Mouse (Mus musculus): Measurements from ENCODE around the gene Rtn4. TPM values are rescaled to one million over a fixed set of nuclear protein-coding genes. Genes with fewer than 3 reads are reported as not detected.

The Rtn4 gene
- total RNA-seq, 2 experiments from 2014 or later = 62.0 to 68.1 TPM

Other genes with a start within 250 kb of the Rtn4 start
- 34.5 and 53.7 TPM in 2 replicates for gene Prorsd1, start 177.9 kb upstream of the Rtn4 start, total RNA-seq (2014; fragmentation: Nextera tagmentation)
- gene Prorsd1, start 177.9 kb upstream of the Rtn4 start, total RNA-seq (2017) = 21.1 and 46.2 TPM in 2 replicates
- 26.6 and 36.1 TPM in 2 replicates for gene Mtif2, start 166.5 kb upstream of the Rtn4 start, total RNA-seq (2014; fragmentation: Nextera tagmentation)
- gene Mtif2, start 166.5 kb upstream of the Rtn4 start, total RNA-seq (2017) = 59.9 and 69.5 TPM in 2 replicates
- 1.2 TPM in 1 of 2 replicates, not detected in the other for gene Clhc1, start 145.0 kb upstream of the Rtn4 start, total RNA-seq (2014; fragmentation: Nextera tagmentation)
- gene Clhc1, start 145.0 kb upstream of the Rtn4 start, total RNA-seq (2017) = 0.47 TPM in 1 of 2 replicates, not detected in the other
- 4,428 and 5,155 TPM in 2 replicates for gene Rps27a, start 144.8 kb upstream of the Rtn4 start, total RNA-seq (2014; fragmentation: Nextera tagmentation)
- gene Rps27a, start 144.8 kb upstream of the Rtn4 start, total RNA-seq (2017) = 1,402 and 1,539 TPM in 2 replicates
- gene 4931440F15Rik, start 132.7 kb downstream of the Rtn4 start, total RNA-seq (2014; fragmentation: Nextera tagmentation) = not detected in 2 replicates
- 0.21 TPM in 1 of 2 replicates, not detected in the other for gene 4931440F15Rik, start 132.7 kb downstream of the Rtn4 start, total RNA-seq (2017)

Data from granulocyte monocyte progenitor cell, adult 5-6 weeks (primary cell).